14 mouse cellular contexts compared by ENCODE assay signal in genomic region chr1:187969491-187969890, GRCm38 (mm10).
"Had no signal": no experiment of that assay in that cellular context is flagged by ENCODE, and none has a peak within 500 bp of the region (broad histone marks: within the 10 kb centered on the region; RNA-seq: fewer than 3 reads in every experiment).

No protein-coding gene starts in this region.

- H3K36me3 ChIP-seq: limb, embryonic 10.5 days; liver, embryonic 15.5 days; lung, embryonic 15.5 days; midbrain, embryonic 15.5 days; neural tube, embryonic 12.5 days had no signal

- H3K9ac ChIP-seq: liver, embryonic 15.5 days; lung, embryonic 15.5 days; midbrain, embryonic 15.5 days; neural tube, embryonic 12.5 days had no signal

- H3K4me2 ChIP-seq: liver, embryonic 11.5 days; liver, embryonic 15.5 days; lung, embryonic 15.5 days; midbrain, embryonic 11.5 days; midbrain, embryonic 15.5 days; neural tube, embryonic 12.5 days had no signal

- H3K27me3 ChIP-seq: liver, embryonic 15.5 days; lung, embryonic 15.5 days; megakaryocyte, embryonic 14.5 days; midbrain, embryonic 15.5 days; neural tube, embryonic 12.5 days had no signal

- H3K9me3 ChIP-seq: limb, embryonic 10.5 days; liver, embryonic 15.5 days; lung, embryonic 15.5 days; midbrain, embryonic 15.5 days; neural tube, embryonic 12.5 days had no signal

- H3K4me1 ChIP-seq: liver, embryonic 15.5 days; lung, embryonic 15.5 days; megakaryocyte, embryonic 14.5 days had no signal

- DNase-seq: kidney, postnatal 4 days; lung, postnatal 14 days; thymus, postnatal 4 days had no signal

- H3K27ac ChIP-seq: layer of hippocampus, adult 2 months; limb, embryonic 10.5 days; liver, embryonic 15.5 days; lung, embryonic 15.5 days; macrophage; midbrain, embryonic 15.5 days; neural tube, embryonic 12.5 days; stomach, postnatal 0 days had no signal

- H3K4me3 ChIP-seq: layer of hippocampus, adult 2 months; limb, embryonic 10.5 days; liver, embryonic 15.5 days; lung, embryonic 15.5 days; megakaryocyte, embryonic 14.5 days; midbrain, embryonic 15.5 days; neural tube, embryonic 12.5 days had no signal

- ATAC-seq: midbrain, embryonic 15.5 days had no signal
